Mouse (Mus musculus) limb, embryonic 12.5 days (tissue): ENCODE results near the gene Cd81. TPM values are rescaled to one million over a fixed set of nuclear protein-coding genes. Genes with fewer than 3 reads are reported as not detected.

Source experiments
- ATAC-seq: fragments of 200-750 bp; cut with Nextera tagmentation; 2 replicates; pipeline ENCODE4 v1.8.0; 2017; ENCODE audit warnings: low read depth, moderate TSS enrichment; ENCODE audit not compliant: insufficient number of reproducible peaks, insufficient read depth, low FRiP score, low TSS enrichment
- H3K27ac ChIP-seq: fragments of 300-500 bp; sonication (generic); 2 replicates; pipeline ENCODE4 v1.5.1; 2016; ENCODE audit warnings: mild to moderate bottlenecking, moderate library complexity
- H3K27me3 ChIP-seq: fragments of 300-500 bp; sonication (generic); 2 replicates; pipeline ENCODE4 v1.6.1; 2016; ENCODE audit warnings: mild to moderate bottlenecking, moderate library complexity
- H3K36me3 ChIP-seq: fragments of 300-500 bp; sonication (generic); 2 replicates; pipeline ENCODE4 v1.6.1; 2016; ENCODE audit warnings: mild to moderate bottlenecking, moderate library complexity
- H3K4me1 ChIP-seq: fragments of 300-500 bp; sonication (generic); replicated peaks from 2 replicates; pipeline ENCODE4 v1.6.1; 2016
- H3K4me2 ChIP-seq: fragments of 300-500 bp; sonication (generic); 2 replicates; pipeline ENCODE4 v1.6.1; 2016; ENCODE audit warnings: mild to moderate bottlenecking, moderate library complexity
- H3K4me3 ChIP-seq: fragments of 300-500 bp; sonication (generic); replicated peaks from 2 replicates; pipeline ENCODE4 v1.5.1; 2016; ENCODE audit warnings: mild to moderate bottlenecking
- H3K9ac ChIP-seq: fragments of 300-500 bp; sonication (generic); replicated peaks from 2 replicates; pipeline ENCODE4 v1.6.1; 2016; ENCODE audit warnings: mild to moderate bottlenecking, moderate library complexity
- H3K9me3 ChIP-seq: fragments of 300-500 bp; sonication (generic); 2 replicates; pipeline ENCODE4 v1.6.1; 2016; ENCODE audit warnings: mild to moderate bottlenecking, moderate library complexity
- WGBS: fragments of 180-500 bp; shearing (Covaris S2); methylation state at CpG from one replicate; pipeline ENCODE4 v1.1.7; 2016; 5-methylcytosine and 5-hydroxymethylcytosine counted together
- polyA plus RNA-seq: library from polyadenylated mRNA; unstranded; fragments of >200 nt; fragmentation: Nextera tagmentation; extraction: Ambion mirVana; gene quantifications from 2 replicates; pipeline ENCODE4 v1.2.1, GENCODE M21; 2016

Gene Cd81
- polyA plus RNA-seq = 331 and 337 TPM in 2 replicates

DNA sequence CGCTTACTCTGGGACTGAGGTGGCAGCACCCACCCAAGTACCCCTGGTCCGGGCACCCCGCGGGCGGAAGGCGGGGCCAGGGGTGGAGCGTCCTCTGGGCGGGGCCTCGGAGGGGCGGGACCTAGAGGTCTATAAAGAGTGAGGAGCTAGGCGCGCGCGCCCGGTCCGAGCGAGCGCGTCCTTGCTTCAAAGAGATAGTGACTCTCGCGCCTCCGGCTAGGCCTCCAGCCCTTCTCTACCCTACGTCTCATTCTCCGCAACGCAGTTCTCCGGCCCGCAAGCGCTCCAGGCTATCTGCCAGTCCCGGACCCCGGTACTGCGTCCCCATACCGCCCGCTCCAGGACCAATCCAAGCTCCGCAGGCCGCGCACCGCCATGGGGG lies at the start of gene Cd81:
Gene Cd81 (plus strand): TSS at position 114 of the 382 bp plus-strand sequence.
- no peaks in the 10 kb centered on the region for H3K27me3 ChIP-seq
- peak within 1 kb of the TSS; percentile 83 for H3K4me2 ChIP-seq
- H3K27ac ChIP-seq = peak within 1 kb of the TSS; percentile 90
- peaks cover 22% of the 10 kb centered on the region for H3K36me3 ChIP-seq
- WGBS = under 1% methylated on average over 37 of the region's 37 CpGs
- H3K9me3 ChIP-seq = no peaks in the 10 kb centered on the region
- peaks cover 45% of the 10 kb centered on the region for H3K4me1 ChIP-seq
- ATAC-seq = peak; percentile 76
- H3K9ac ChIP-seq = peak within 1 kb of the TSS; percentile 94
- H3K4me3 ChIP-seq = peak within 1 kb of the TSS; percentile 90

DNA sequence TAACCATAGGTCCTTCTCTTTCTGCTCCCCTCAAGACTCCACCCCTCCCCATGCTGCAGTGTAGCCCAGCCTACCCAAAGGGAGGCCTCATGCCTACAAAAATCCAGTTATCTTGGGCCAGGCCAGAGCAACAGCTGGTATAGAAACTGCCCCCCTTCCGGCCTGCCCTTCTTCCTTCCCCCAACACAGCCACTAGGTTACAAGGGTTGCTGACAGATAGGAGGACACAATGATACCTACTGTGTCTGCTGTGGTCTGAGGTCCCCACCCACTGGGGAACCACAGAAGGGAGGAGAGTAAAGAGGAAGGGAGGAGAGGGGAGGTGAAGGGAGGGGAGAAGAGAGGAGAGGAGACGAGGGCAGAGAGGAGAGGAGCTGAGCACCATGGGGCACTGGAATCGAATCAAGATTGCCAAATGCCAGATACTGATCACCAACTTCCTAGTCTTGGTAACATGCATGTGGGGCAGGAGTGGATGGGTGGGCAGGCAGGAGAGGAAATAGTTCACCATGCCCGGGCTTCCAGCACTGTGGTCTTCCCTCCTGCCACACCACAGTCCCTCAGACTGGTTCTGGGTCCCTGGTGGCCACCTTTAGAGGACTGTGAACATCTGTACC lies 47.7 kb upstream of the Cd81 start, which contains the start of gene Tspan32:
Gene Tspan32 (plus strand): TSS at position 320 of the 617 bp plus-strand sequence.
- H3K27ac ChIP-seq = peak within 1 kb of the TSS; percentile 72; the same call in 1 of the 2 replicates
- H3K9me3 ChIP-seq = no peaks in the 10 kb centered on the region
- H3K9ac ChIP-seq = no peak within 1 kb of the TSS
- no peak for ATAC-seq
- H3K4me1 ChIP-seq = peaks cover 37% of the 10 kb centered on the region
- WGBS = 74% methylated on average over 4 of the region's 4 CpGs
- H3K36me3 ChIP-seq = no peaks in the 10 kb centered on the region
- H3K27me3 ChIP-seq = no peaks in the 10 kb centered on the region
- H3K4me2 ChIP-seq = 0 out of 2 replicates have a peak within 1 kb of the TSS, but pooled peaks have one; percentile 4
- no peak within 1 kb of the TSS; the same call in 1 of the 2 replicates for H3K4me3 ChIP-seq

GRCm38 (mm10) chr7:143005344-143006096 lies 47.0 kb upstream of the Cd81 start:
- H3K27ac ChIP-seq = peak overlapping the region; percentile 72; the same call in 1 of the 2 replicates
- no peak for ATAC-seq
- H3K9me3 ChIP-seq = no peaks in the 10 kb centered on the region
- no peak overlapping the region for H3K9ac ChIP-seq
- no peak overlapping the region; the same call in 1 of the 2 replicates for H3K4me3 ChIP-seq
- no peaks in the 10 kb centered on the region for H3K36me3 ChIP-seq
- 0 out of 2 replicates have a peak overlapping the region, but pooled peaks have one; percentile 4 for H3K4me2 ChIP-seq
- H3K27me3 ChIP-seq = no peaks in the 10 kb centered on the region
- H3K4me1 ChIP-seq = peaks cover 43% of the 10 kb centered on the region
- whole genome bisulfite sequencing = 87% methylated on average over 6 of the region's 6 CpGs

DNA sequence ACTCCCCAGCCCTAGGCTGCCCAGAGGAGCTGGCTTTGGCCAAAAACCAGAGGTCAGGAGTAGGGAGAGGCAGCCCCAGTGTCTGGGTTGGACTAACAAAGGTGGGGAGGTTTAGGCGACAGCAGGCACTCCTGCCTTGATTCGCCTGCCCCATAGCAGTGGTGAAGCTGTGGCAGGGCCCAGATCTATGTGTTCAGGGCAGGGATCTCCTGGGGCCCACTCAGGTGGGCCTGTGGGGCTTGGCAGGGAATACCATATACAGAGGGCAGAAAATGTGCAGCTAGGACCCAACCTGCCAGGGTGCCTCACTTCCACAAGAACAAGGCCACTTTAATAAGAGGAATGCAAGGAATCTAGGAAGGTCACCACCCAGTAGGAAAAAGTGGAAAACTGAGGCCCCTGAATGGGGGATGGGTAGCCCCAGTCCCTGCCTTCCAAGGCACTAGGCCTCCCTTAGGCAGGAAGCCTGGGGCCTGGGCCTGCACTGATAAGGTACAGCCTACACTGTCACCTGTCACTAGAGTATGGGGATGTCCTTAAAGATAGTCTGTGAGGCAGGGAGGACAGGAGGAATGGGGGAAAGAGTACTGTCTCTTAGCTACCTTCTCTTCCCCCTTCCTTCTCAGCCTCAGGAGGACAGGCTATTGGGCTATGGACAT lies 46.3 kb upstream of the Cd81 start:
- H3K9me3 ChIP-seq = no peaks in the 10 kb centered on the region
- no peak overlapping the region for H3K9ac ChIP-seq
- H3K27ac ChIP-seq = peak overlapping the region; percentile 72
- WGBS = 82% methylated on average over 2 of the region's 2 CpGs
- no peaks in the 10 kb centered on the region for H3K36me3 ChIP-seq
- H3K4me3 ChIP-seq = no peak overlapping the region; the same call in 1 of the 2 replicates
- H3K4me2 ChIP-seq = 0 out of 2 replicates have a peak overlapping the region, but pooled peaks have one; percentile 4
- no peaks in the 10 kb centered on the region for H3K27me3 ChIP-seq
- ATAC-seq = no peak
- H3K4me1 ChIP-seq = peaks cover 50% of the 10 kb centered on the region

GRCm38 (mm10) chr7:143006756-143007598 lies 45.6 kb upstream of the Cd81 start:
- peaks cover 50% of the 10 kb centered on the region for H3K4me1 ChIP-seq
- H3K27me3 ChIP-seq = no peaks in the 10 kb centered on the region
- no peaks in the 10 kb centered on the region for H3K36me3 ChIP-seq
- H3K4me2 ChIP-seq = peak overlapping the region; percentile 50
- H3K4me3 ChIP-seq = no peak overlapping the region
- no peaks in the 10 kb centered on the region for H3K9me3 ChIP-seq
- 85% methylated on average over 8 of the region's 8 CpGs for WGBS
- peak overlapping the region; percentile 97 for H3K27ac ChIP-seq
- no peak overlapping the region for H3K9ac ChIP-seq
- ATAC-seq = no peak

DNA sequence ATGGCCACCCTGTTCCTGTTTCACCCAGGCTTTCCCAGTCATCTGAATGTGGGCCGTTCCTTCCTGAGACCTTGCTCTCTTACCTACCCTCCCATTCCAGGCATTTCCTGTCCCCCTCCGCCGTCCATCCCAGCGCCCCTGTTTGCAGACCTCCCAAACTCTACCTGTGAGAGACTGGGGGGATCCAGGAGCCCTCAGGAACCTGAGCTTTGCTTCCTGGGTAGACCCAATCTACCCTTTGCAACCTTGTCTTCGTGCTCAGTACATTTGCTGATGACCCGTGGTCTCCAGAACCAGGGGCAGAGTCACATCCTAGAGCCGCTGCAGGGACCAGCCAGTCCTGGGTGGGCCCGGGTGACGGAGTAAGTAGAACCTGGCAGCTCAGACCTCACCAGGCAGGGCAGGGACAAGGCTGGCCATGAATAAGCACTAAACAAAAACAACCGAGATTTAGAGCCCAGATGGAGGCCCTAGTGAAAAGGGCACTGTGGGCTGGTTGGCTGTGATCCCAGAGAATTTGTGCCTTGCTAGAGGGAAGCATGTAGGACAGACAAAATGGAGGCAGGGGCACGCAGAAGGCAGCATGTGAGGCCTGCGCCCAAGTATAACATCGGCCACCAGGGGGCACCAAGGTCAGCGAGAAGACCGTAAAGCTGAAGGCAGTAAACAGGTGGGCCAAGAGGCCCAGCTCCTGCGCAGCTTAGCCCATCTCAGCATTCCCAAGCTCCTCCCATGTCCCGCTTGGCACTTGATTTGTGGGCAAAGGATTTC lies 44.8 kb upstream of the Cd81 start:
- H3K9me3 ChIP-seq = no peaks in the 10 kb centered on the region
- peak overlapping the region; percentile 50 for H3K4me2 ChIP-seq
- WGBS = 37% methylated on average over 17 of the region's 17 CpGs
- H3K27me3 ChIP-seq = no peaks in the 10 kb centered on the region
- no peak overlapping the region for H3K4me3 ChIP-seq
- no peaks in the 10 kb centered on the region for H3K36me3 ChIP-seq
- peak; percentile 54 for ATAC-seq
- peak overlapping the region; percentile 8; the same call in 1 of the 2 replicates for H3K9ac ChIP-seq
- H3K4me1 ChIP-seq = peaks cover 55% of the 10 kb centered on the region
- peak overlapping the region; percentile 97 for H3K27ac ChIP-seq

GRCm38 (mm10) chr7:143008370-143008926 lies 44.1 kb upstream of the Cd81 start:
- peaks cover 55% of the 10 kb centered on the region for H3K4me1 ChIP-seq
- 0 out of 2 replicates have a peak overlapping the region, but pooled peaks have one; percentile 13 for H3K4me3 ChIP-seq
- ATAC-seq = peak; percentile 78
- peak overlapping the region; percentile 50 for H3K4me2 ChIP-seq
- H3K9ac ChIP-seq = 0 out of 2 replicates have a peak overlapping the region, but pooled peaks have one; percentile 8
- 15% methylated on average over 8 of the region's 8 CpGs for WGBS
- no peaks in the 10 kb centered on the region for H3K27me3 ChIP-seq
- peak overlapping the region; percentile 97 for H3K27ac ChIP-seq
- H3K9me3 ChIP-seq = no peaks in the 10 kb centered on the region
- H3K36me3 ChIP-seq = no peaks in the 10 kb centered on the region

GRCm38 (mm10) chr7:143008996-143009665 lies 43.4 kb upstream of the Cd81 start:
- H3K9ac ChIP-seq = no peak overlapping the region; the same call in 1 of the 2 replicates
- peak overlapping the region; percentile 13 for H3K4me3 ChIP-seq
- 17% methylated on average over 3 of the region's 4 CpGs for WGBS
- H3K36me3 ChIP-seq = no peaks in the 10 kb centered on the region
- no peaks in the 10 kb centered on the region for H3K27me3 ChIP-seq
- peaks cover 55% of the 10 kb centered on the region for H3K4me1 ChIP-seq
- peak overlapping the region; percentile 50 for H3K4me2 ChIP-seq
- H3K9me3 ChIP-seq = no peaks in the 10 kb centered on the region
- peak; percentile 83 for ATAC-seq
- peak overlapping the region; percentile 97 for H3K27ac ChIP-seq

DNA sequence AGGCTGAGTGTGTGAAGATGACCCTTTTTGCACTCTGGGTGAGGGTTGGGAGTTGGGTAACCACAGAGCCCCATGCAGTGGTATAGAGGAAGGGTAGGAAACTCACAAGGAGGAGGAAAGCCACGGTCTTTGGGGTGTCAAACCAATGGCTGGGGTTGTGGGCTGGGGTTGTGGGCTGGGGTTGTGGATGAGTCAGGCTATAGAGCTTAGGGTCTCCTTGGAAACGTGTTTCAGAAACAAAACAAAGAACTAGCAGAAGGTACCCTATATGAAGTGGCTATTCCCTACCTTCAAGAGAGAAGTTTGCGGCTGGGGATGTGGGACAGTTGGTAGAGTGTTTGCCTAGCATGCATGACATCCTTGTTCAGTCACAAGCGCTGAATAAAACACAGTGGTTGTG lies 42.5 kb upstream of the Cd81 start:
- no peak overlapping the region for H3K4me3 ChIP-seq
- H3K27me3 ChIP-seq = no peaks in the 10 kb centered on the region
- no peak overlapping the region for H3K9ac ChIP-seq
- no peaks in the 10 kb centered on the region for H3K9me3 ChIP-seq
- H3K4me2 ChIP-seq = peak overlapping the region; percentile 50
- H3K4me1 ChIP-seq = peaks cover 55% of the 10 kb centered on the region
- peak overlapping the region; percentile 97 for H3K27ac ChIP-seq
- WGBS = 86% methylated on average over 4 of the region's 4 CpGs
- H3K36me3 ChIP-seq = no peaks in the 10 kb centered on the region
- ATAC-seq = no peak
